Mouse (Mus musculus) embryonic fibroblast, embryonic 13.5 days (primary cell): ENCODE results near the gene Sept9.

Experiments used
- CTCF ChIP-seq: IDR thresholded peaks from 2 replicates; pipeline ENCODE4 v1.5.1; 2011; ENCODE audit warnings: mild to moderate bottlenecking, control low read depth, low read length, moderate library complexity, borderline replicate concordance; ENCODE audit not compliant: insufficient read depth
- POLR2A ChIP-seq: IDR thresholded peaks from 2 replicates; pipeline ENCODE4 v1.6.1; 2011; ENCODE audit warnings: low read depth, mild to moderate bottlenecking, control low read depth, low read length, moderate library complexity

- TF ChIP-seq CTCF (no peak), POLR2A (no peak)
Measured at GRCm38 (mm10) chr11:117297190-117297829, 97.8 kb downstream of the Sept9 start.
